Mouse (Mus musculus): ENCODE measurements at regions not wholly inside any gene's neighbourhood (a gene's known extent, or its start where the extent isn't known, plus 50 kb on each side); places are given as distances from the start of the nearest gene placed in this dataset.

- DNase-seq (ENCODE audit: low read depth, low spot score) = no peak
Measured at GRCm38 (mm10) chr2:46678366-46678765, 1561.2 kb upstream of the Zeb2 start.

GRCm38 (mm10) chr2:46669517-46670291 lies 1552.5 kb upstream of the Zeb2 start:
- DNase-seq (ENCODE audit: low read depth, low spot score) = no peak

DNA sequence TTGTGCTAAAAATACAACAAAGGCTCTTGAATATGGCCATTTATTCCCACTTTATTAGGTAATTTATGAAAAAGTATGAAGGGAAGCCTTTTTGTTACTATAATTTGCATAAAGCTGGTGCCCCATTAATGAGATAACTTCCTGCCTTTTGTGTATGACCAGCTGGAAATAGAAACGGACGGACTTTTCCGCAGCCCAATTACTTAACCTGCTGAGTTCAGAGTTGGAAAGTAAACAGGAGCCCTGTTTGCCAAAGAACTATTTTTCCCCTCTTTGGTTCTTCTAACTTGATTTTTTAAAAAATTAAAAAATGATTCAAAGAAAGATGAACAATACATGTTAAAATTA lies 1549.8 kb upstream of the Zeb2 start:
- no peak for DNase-seq (ENCODE audit: low read depth, low spot score)

DNA sequence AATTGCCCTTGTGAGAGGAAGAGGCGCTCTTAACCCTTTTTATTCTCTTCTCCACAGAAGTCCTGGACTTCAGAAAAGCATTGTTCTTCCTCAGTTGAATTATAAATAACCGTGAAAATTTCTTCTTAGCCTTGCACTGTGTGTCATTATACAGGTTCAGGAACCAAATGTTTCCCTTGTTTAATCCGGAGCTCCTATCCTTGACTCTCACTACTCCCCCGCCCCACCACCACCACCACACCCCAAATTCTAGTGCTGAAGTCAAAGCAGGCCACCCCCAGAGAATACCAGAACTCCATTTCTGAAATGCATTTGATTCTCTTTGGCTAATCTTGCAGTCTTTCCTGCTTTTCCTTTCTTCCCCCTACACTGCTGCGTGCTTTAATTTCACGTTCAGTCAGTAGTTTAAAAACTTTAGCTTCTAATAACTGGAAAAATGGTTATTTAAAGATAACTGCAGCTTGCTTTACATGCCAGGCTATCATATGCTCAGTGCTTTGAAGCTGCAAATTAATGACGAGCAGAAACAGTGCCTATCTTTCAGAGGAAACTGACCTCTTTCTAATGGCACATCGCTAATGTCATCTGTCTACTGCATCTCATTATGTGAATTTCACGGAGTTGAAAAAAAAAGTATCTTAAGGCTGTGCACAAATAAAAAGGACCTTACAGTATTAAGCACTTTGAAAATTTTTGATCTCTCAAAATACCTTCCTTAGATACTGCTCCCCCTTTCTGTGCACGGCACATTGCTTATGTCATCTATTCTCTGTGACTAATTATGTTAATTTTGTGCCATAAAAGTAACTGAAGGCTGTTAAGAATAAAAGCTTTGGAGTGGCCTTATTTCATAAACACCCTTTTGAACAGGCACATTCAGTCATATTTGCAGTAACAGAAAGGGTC lies 1549.1 kb upstream of the Zeb2 start:
- no peak for DNase-seq (ENCODE audit: low read depth, low spot score)

- no peak for DNase-seq (ENCODE audit: low read depth, low spot score)
Measured at GRCm38 (mm10) chr2:46661876-46662275, 1544.7 kb upstream of the Zeb2 start.

GRCm38 (mm10) chr2:46660577-46660976 lies 1543.4 kb upstream of the Zeb2 start:
- no peak for DNase-seq (ENCODE audit: low read depth, low spot score)

- no peak for DNase-seq (ENCODE audit: low read depth, low spot score)
Measured at GRCm38 (mm10) chr2:46655289-46655688, 1538.1 kb upstream of the Zeb2 start.

GRCm38 (mm10) chr2:46652616-46653015 lies 1535.4 kb upstream of the Zeb2 start:
- DNase-seq (ENCODE audit: low read depth, low spot score) = no peak

- DNase-seq (ENCODE audit: low read depth, low spot score) = no peak
Measured at GRCm38 (mm10) chr2:46646366-46646765, 1529.2 kb upstream of the Zeb2 start.

DNA sequence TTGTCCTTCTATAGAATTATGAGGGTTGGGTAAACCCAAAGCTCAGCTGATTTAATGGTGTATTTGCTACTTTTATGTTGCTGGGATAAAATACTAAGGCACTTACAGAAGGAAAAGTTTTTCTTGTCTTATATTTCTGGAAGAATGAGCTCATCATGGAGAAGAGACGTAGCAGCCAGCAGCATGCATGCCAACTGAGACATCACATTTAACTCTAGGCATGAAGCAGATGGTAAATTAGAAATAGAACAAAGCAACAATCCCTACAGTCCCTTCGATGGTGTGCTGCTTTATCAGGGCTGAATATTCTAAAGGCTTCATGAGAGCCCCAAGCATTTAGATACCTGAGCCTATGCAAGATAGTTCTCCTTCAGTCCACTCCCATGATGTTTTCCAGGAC lies 1492.0 kb upstream of the Zeb2 start:
- no peak for DNase-seq (ENCODE audit: low read depth, low spot score)

GRCm38 (mm10) chr2:46581773-46582172 lies 1464.6 kb upstream of the Zeb2 start:
- no peak for DNase-seq (ENCODE audit: low read depth, low spot score)

DNA sequence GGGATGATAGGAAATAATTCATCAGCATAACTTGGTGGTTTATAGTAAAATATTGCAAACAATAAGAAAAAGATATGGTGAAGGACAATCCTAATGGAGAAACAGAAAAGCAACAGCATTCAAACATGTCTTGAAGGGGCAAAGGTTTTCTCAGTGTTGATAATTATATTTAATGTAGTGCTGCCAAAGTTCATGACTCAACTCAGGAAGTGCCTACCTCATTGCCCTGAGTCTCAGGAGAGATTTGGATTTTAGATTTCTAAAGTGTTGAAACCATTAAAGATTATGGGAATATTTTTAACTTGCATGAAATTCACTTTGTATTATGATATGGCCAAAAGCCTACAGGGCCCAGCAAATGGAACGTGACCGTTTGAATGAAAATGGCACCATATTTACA lies 1453.2 kb upstream of the Zeb2 start:
- DNase-seq (ENCODE audit: low read depth, low spot score) = no peak

- DNase-seq (ENCODE audit: low read depth, low spot score) = no peak
Measured at GRCm38 (mm10) chr2:46533395-46533794, 1416.2 kb upstream of the Zeb2 start.

DNA sequence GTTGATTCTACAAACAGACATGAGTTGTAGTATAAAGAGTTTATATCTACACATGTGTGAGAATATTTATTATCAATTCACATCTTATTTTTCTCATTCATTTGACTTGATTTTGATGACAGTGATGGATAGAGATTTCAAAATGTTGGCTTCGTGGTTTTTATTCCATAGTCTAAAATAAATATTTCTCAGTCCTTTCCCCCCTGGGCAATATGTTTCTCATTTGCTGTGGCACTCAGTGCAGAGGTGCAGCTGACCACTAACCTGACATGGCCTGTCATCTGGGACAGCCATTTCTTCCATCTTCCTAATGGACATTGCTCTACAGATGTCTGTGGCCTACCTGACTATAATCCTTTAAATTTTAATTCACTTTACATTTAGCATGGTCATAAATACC lies 1413.5 kb upstream of the Zeb2 start:
- DNase-seq (ENCODE audit: low read depth, low spot score) = no peak

GRCm38 (mm10) chr2:46525223-46525622 lies 1408.0 kb upstream of the Zeb2 start:
- no peak for DNase-seq (ENCODE audit: low read depth, low spot score)

DNA sequence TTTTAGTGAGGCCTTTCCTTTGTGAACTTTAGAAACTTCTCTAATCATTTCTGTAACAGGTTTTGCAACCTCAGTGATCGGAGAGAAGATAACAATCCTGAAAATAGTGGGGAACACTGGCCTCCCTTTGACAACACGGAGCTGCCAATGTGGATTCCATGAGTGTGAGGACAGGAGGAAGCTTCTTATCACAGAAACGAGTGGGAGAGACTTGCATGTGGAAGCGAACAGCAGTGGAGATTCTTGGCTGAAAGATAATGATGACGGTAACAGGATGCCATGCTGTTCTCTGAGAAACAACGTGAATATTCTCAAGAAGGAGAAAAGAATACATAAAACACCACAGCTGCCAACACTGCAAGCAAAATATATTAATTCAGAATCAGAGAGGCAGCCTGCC lies 1407.4 kb upstream of the Zeb2 start:
- DNase-seq (ENCODE audit: low read depth, low spot score) = no peak

GRCm38 (mm10) chr2:46521147-46521965 lies 1404.2 kb upstream of the Zeb2 start:
- DNase-seq (ENCODE audit: low read depth, low spot score) = no peak

DNA sequence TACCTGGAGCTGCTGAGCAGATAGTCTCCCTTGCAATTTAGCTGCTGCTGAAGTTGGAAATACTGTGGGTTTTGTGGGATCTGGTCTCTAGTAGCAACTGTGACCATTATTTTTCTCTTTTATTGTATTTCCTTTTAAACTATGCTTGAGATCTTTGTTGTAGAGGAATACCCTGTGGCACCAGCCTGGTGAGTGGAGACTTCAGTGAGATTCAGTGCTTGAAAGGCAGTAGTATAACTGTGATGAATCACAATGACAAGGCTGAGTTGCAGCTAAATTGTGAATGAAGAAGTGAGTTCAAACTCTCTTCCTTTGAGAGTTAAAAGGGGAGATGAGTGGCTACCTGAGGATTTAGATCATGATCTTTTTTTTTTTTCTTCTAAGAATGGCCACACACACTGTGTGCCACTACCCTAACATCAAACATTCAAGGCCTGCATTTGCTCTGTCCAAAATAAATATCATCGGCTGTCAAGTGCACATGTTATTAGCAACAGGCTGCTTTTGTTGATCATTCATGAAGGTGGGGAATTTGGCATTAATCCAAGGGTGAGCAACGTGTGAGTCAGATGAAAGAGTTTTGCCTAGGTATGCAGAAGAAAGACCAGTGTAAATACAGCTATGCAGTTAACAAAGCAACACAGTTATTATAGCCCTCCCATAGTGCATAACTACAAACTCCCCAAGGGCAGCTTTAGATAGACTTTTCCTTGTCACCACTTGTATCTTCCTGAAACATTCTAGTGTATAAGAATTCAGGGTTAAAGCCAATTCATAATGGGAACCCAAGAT lies 1395.2 kb upstream of the Zeb2 start:
- DNase-seq (ENCODE audit: low read depth, low spot score) = no peak

GRCm38 (mm10) chr2:46506951-46507350 lies 1389.8 kb upstream of the Zeb2 start:
- no peak for DNase-seq (ENCODE audit: low read depth, low spot score)

DNA sequence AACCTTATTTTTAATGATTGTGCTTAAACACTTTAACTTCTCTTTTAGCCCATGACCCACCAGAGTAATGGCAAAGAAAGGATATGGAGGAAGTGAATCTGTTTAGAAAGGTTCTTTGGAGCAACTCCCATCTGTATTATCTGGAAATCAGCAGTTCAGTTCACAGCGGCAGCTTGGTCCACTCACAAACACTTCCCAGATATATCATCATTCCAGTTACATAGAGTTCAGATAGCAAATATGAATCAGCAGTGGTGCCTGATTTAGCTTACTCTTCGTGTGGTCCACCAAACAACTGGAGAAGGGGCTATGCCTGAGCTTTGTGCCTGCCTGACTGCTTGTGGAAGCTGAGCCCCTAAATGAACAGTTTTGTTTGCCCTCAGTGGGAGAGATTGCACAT lies 1385.9 kb upstream of the Zeb2 start:
- DNase-seq (ENCODE audit: low read depth, low spot score) = no peak

DNA sequence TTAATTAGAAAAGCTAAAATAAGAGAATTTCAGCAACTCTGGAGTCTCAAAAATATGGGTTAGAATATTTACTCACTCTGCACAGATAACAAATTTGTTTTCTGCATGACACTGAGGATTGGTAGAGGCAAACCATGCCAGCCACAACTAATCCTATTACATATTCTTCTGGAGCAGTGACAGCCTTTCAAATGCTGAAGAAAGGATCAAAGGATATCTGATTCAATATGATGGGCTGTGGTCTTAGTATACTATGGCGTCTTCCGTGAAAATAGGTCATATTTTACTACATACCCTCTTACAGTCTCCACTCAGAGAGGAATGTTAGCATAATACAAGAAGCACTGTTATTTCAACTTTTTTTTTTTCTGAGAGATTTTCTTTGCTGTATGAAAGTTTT lies 1375.1 kb upstream of the Zeb2 start:
- DNase-seq (ENCODE audit: low read depth, low spot score) = no peak

Measured in c-Kit-negative CD71-positive TER-119-positive erythroid progenitor cells, embryonic 14.5 days (primary cell).